Mouse (Mus musculus) CH12.LX (cell line): ENCODE results near the gene Lamtor3. TPM values are rescaled to one million over a fixed set of nuclear protein-coding genes. Genes with fewer than 3 reads are reported as not detected.
"Not testable (repeated sequence)": the region's sequence is repeated elsewhere in the genome, so short reads cannot be mapped to it uniquely, and the experiment has no call there.

Experiments
- DNase-seq: peaks from one replicate; pipeline ENCODE4 v3.0.0-alpha.2; 2013; ENCODE audit errors: extremely low read depth
- H3K27ac ChIP-seq: 2 replicates; pipeline ENCODE4 v1.5.1; 2012; ENCODE audit warnings: low read depth, mild to moderate bottlenecking, control low read depth, moderate library complexity; ENCODE audit not compliant: insufficient read depth
- H3K27me3 ChIP-seq: replicated peaks from 2 replicates; pipeline ENCODE3; 2012; ENCODE audit warnings: inconsistent platforms
- H3K36me3 ChIP-seq, 2 experiments: replicated peaks in 1 of 2; 2 replicates each; pipeline versions ENCODE3 to v1.6.1; 2012; ENCODE audit warnings: inconsistent platforms in 1 of 2, low read length in 1 of 2, mild to moderate bottlenecking in 1 of 2, mixed read lengths in 1 of 2, moderate library complexity in 1 of 2; ENCODE audit not compliant: control insufficient read depth in 1 of 2, insufficient read depth in 1 of 2
- H3K4me1 ChIP-seq, 2 experiments: 2 replicates each; pipeline ENCODE4 v1.6.1; 2012; ENCODE audit warnings: inconsistent platforms in 1 of 2, moderate library complexity in 1 of 2; ENCODE audit not compliant: insufficient read depth in 2 of 2, control insufficient read depth in 1 of 2
- H3K4me2 ChIP-seq: 2 replicates; pipeline ENCODE4 v1.6.1; 2012; ENCODE audit warnings: low read depth, mild to moderate bottlenecking, control low read depth; ENCODE audit not compliant: poor library complexity, insufficient read depth, severe bottlenecking
- H3K4me3 ChIP-seq, 3 experiments: fragments of 150-350 bp in 1 of 3; sonication (generic) in 1 of 3; replicated peaks in 1 of 3; 2 replicates each; pipeline versions ENCODE3 to v1.5.1; 2011 to 2012; ENCODE audit warnings: low read depth in 2 of 3, low read length in 2 of 3, mild to moderate bottlenecking in 2 of 3, moderate library complexity in 2 of 3, control low read depth in 1 of 3, improper control_type of control experiment in 1 of 3, inconsistent platforms in 1 of 3, mixed read lengths in 1 of 3; ENCODE audit not compliant: poor library complexity in 1 of 3
- H3K79me2 ChIP-seq: replicated peaks from 2 replicates; pipeline ENCODE4 v1.6.1; 2012; ENCODE audit warnings: mild to moderate bottlenecking, moderate library complexity; ENCODE audit not compliant: control insufficient read depth, poor library complexity, insufficient read depth, severe bottlenecking; ENCODE audit errors: extremely low read depth
- H3K9ac ChIP-seq: 2 replicates; pipeline ENCODE4 v1.6.1; 2012; ENCODE audit warnings: low read depth, mild to moderate bottlenecking, control low read depth, moderate library complexity; ENCODE audit not compliant: insufficient read depth
- H3K9me3 ChIP-seq: replicated peaks from 2 replicates; pipeline ENCODE3; 2012; ENCODE audit warnings: low read length, inconsistent platforms, mixed read lengths
- HCFC1 ChIP-seq: IDR thresholded peaks from 2 replicates; pipeline ENCODE4 v1.6.1; 2012; ENCODE audit warnings: low read depth, mild to moderate bottlenecking, inconsistent platforms, low read length, improper control_type of control experiment
- IRF4 ChIP-seq: IDR thresholded peaks from 2 replicates; pipeline ENCODE4 v1.6.1; 2014; ENCODE audit warnings: low read depth, mild to moderate bottlenecking, inconsistent platforms, low read length, improper control_type of control experiment
- MYC ChIP-seq: IDR thresholded peaks from 2 replicates; pipeline ENCODE4 v1.6.1; 2011; ENCODE audit warnings: low read depth, mild to moderate bottlenecking, improper control_type of control experiment, low read length
- PAX5 ChIP-seq: IDR thresholded peaks from 2 replicates; pipeline ENCODE4 v1.6.1; 2012; ENCODE audit warnings: low read length, inconsistent platforms, mixed read lengths
- RAD21 ChIP-seq: IDR thresholded peaks from 2 replicates; pipeline ENCODE4 v1.6.1; 2011; ENCODE audit warnings: low read depth, mild to moderate bottlenecking, low read length, improper control_type of control experiment, moderate library complexity
- RCOR1 ChIP-seq: conservative IDR thresholded peaks from 2 replicates; pipeline ENCODE4 v1.6.1; 2012; ENCODE audit warnings: low read depth, mild to moderate bottlenecking, inconsistent platforms, low read length, improper control_type of control experiment
- SMC3 ChIP-seq: IDR thresholded peaks from 2 replicates; pipeline ENCODE4 v1.6.1; 2011; ENCODE audit warnings: low read depth, low read length, improper control_type of control experiment
- TCF12 ChIP-seq: IDR thresholded peaks from 2 replicates; pipeline ENCODE4 v1.6.1; 2014; ENCODE audit warnings: low read depth, mild to moderate bottlenecking, inconsistent platforms, low read length, improper control_type of control experiment
- USF1 ChIP-seq: IDR thresholded peaks from 2 replicates; pipeline ENCODE4 v1.6.1; 2014; ENCODE audit warnings: low read depth, mild to moderate bottlenecking, inconsistent platforms, low read length, improper control_type of control experiment
- USF2 ChIP-seq: conservative IDR thresholded peaks from 2 replicates; pipeline ENCODE4 v1.6.1; 2011; ENCODE audit warnings: low read depth, low read length, improper control_type of control experiment
- ZC3H11A ChIP-seq: IDR thresholded peaks from 2 replicates; pipeline ENCODE4 v1.6.1; 2012; ENCODE audit warnings: low read depth, mild to moderate bottlenecking, inconsistent platforms, low read length, improper control_type of control experiment
- dilution Hi-C: fragments of 300-500 bp; cut with MboI; formaldehyde crosslinking; loops from 2 replicates; pipeline ENCODE4 v1.14.3; 2020; ENCODE audit warnings: low sequenced_read_pairs; ENCODE audit not compliant: extremely low pct_unique_long_range_greater_than_20kb, extremely low pct_ligation_motif_present
- in situ Hi-C: fragments of 300-500 bp; cut with MboI; formaldehyde crosslinking; loops from 3 replicates; pipeline ENCODE4 v1.14.3; 2019; ENCODE audit warnings: low sequenced_read_pairs, low pct_ligation_motif_present, low pct_unique_long_range_greater_than_20kb, mixed read lengths
- polyA plus RNA-seq: library from polyadenylated mRNA; unstranded; fragments of >175 nt; gene quantifications from 2 replicates; pipeline ENCODE4 v1.2.1, GENCODE M21; 2012; ENCODE audit warnings: low read depth; ENCODE audit not compliant: insufficient read length
- total RNA-seq, 2 experiments: library from RNA; depleted of rRNA; stranded (reverse); fragments of 300-350 nt in 1 of 2; fragments of >200 nt in 1 of 2; gene quantifications; 2 replicates each; pipeline ENCODE4 v1.2.3; 2012 to 2014

Lamtor3 gene
- total and polyA plus RNA-seq, 3 experiments = 146 to 245 (median 147) TPM

- TF ChIP-seq HCFC1 (peak; percentile 62), MYC (peak; percentile 94), IRF4 (peak; percentile 93), RAD21 (peak; percentile 11), TCF12 (peak; percentile 94), ZC3H11A (no peak), PAX5 (no peak)
These were observed 45.2 kb downstream of the Lamtor3 start (continued) for GRCm38 (mm10) chr3:137963508-137963907.

DNA sequence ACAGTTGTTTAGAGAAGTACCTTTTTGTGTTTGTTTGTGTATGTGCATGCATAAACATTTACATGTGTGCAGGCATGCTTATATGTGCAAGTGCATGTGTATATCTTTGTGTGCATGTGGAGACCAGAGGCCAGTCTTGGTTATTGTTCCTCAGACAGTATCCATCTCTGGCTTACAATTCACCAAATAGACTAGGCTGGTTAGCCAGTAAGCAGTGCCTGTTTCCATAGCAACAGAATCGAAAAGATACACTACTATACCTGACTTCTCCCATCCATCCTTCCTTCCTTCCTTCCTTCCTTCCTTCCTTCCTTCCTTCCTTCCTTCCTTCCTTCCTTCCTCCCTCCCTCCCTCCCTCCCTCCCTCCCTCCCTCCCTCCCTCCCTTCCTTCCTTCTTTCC lies 45.7 kb downstream of the Lamtor3 start:
- Histone ChIP-seq H3K79me2 (peaks cover 52% of the 10 kb centered on the region), H3K4me1 (peaks cover 44 to 85% of the 10 kb centered on the region in 2 experiments), H3K4me3 (peak overlapping the region in 1 of 3 experiments; percentile 8), H3K27ac (peak overlapping the region; percentile 89), H3K36me3 (peaks cover 51 to 84% of the 10 kb centered on the region in 2 experiments), H3K4me2 (peak overlapping the region; percentile 22)
- H3K9ac ChIP-seq, dilution Hi-C loops, DNase-seq, H3K27me3 ChIP-seq, H3K9me3 ChIP-seq: not testable (repeated sequence)
- in situ Hi-C loops = loop anchor here (25.0 kb wide), 1 partner anchor 473 kb away; the partner anchor contains the start of gene Adh5

DNA sequence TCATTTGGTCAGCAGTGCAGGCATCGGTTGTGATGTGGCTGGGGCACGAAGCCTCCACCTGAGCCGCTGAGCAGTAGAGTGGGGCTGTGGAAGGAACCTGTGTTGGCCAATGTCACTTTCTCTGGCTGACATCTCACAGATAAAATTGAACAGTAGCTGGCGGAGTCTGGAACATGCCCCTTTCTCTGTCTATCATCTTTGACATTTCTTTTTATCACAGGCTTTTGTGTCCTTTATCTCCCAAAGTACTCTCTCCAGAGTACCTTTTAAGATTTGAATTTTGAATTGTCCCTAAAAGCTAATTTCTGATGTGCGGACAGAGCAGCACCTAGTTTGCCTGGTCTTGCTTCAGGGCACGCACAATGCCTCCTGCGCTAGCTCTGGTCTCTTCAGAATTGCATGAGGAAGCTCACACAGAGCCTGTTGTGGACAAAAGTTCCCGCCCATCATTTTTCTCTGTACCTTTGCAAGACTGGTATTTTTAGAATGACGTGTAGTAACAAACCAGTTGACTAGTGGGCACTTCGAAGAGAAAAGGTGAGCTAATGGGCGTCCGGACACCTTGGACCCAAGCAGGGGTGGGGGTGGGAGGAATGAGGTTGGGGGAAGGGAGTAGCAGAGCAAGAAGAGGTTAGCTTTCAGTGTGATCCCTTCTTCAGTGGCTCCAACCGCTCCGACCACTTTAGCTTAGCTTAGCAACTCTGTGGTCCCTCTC lies 50.0 kb downstream of the Lamtor3 start:
- no peak for DNase-seq
- TF ChIP-seq USF2 (no peak), RCOR1 (no peak), SMC3 (no peak), USF1 (no peak)
- TF ChIP-seq, all 38 proteins: peak for 0
- no peak overlapping the region for H3K27ac ChIP-seq
- H3K4me1 ChIP-seq = peaks cover 51 to 96% of the 10 kb centered on the region in 2 experiments
- H3K27me3 ChIP-seq = no peaks in the 10 kb centered on the region
- no peak overlapping the region for H3K4me2 ChIP-seq
- dilution Hi-C loops = no loop called here
- no peak overlapping the region for H3K4me3 ChIP-seq
- peaks cover 42 to 90% of the 10 kb centered on the region in 2 experiments for H3K36me3 ChIP-seq
- H3K9ac ChIP-seq = no peak overlapping the region
- H3K9me3 ChIP-seq = peaks cover 9% of the 10 kb centered on the region
- peaks cover 81% of the 10 kb centered on the region for H3K79me2 ChIP-seq
- in situ Hi-C loops = loop anchor here (25.0 kb wide), 1 partner anchor 469 kb away; the partner anchor contains the start of gene Adh5
